Mouse (Mus musculus) intestine, embryonic 16.5 days (tissue): Measurements from ENCODE around the gene Hgd. TPM values are rescaled to one million over a fixed set of nuclear protein-coding genes. Genes with fewer than 3 reads are reported as not detected.

ENCODE experiments used
- ATAC-seq: fragments of 200-750 bp; cut with Nextera tagmentation; 2 replicates; pipeline ENCODE4 v1.8.0; 2017; ENCODE audit warnings: moderate TSS enrichment, moderate library complexity
- H3K27ac ChIP-seq: fragments of 300-500 bp; sonication (generic); 2 replicates; pipeline ENCODE4 v1.5.1; 2014; ENCODE audit warnings: mild to moderate bottlenecking, low read length
- H3K27me3 ChIP-seq: fragments of 300-500 bp; sonication (generic); replicated peaks from 2 replicates; pipeline ENCODE4 v1.6.1; 2014; ENCODE audit warnings: low read length, control low read depth, mixed read lengths; ENCODE audit not compliant: control insufficient read depth, insufficient read depth
- H3K36me3 ChIP-seq: fragments of 300-500 bp; sonication (generic); 2 replicates; pipeline ENCODE4 v1.6.1; 2014; ENCODE audit warnings: low read length, control low read depth; ENCODE audit not compliant: control insufficient read depth, insufficient read depth
- H3K4me1 ChIP-seq: fragments of 300-500 bp; sonication (generic); 2 replicates; pipeline ENCODE4 v1.6.1; 2014; ENCODE audit warnings: low read length, control low read depth, mixed read lengths; ENCODE audit not compliant: control insufficient read depth, insufficient read depth
- H3K4me2 ChIP-seq: fragments of 300-500 bp; sonication (generic); 2 replicates; pipeline ENCODE4 v1.6.1; 2014; ENCODE audit warnings: low read depth, low read length, control low read depth
- H3K4me3 ChIP-seq: fragments of 300-500 bp; sonication (generic); 2 replicates; pipeline ENCODE4 v1.5.1; 2014; ENCODE audit warnings: mild to moderate bottlenecking, low read length
- H3K9ac ChIP-seq: fragments of 300-500 bp; sonication (generic); 2 replicates; pipeline ENCODE4 v1.6.1; 2014; ENCODE audit warnings: low read depth, low read length
- H3K9me3 ChIP-seq: fragments of 300-500 bp; sonication (generic); 2 replicates; pipeline ENCODE4 v1.6.1; 2016; ENCODE audit warnings: low read length, control low read depth; ENCODE audit not compliant: control insufficient read depth
- WGBS: fragments of 180-500 bp; shearing (Covaris S2); extraction: QIAGEN DNeasy Blood & Tissue Kit; methylation state at CpG from one replicate; pipeline ENCODE4 v1.1.7; 2014; 5-methylcytosine and 5-hydroxymethylcytosine counted together
- polyA plus RNA-seq: library from polyadenylated mRNA; unstranded; fragments of >200 nt; fragmentation: Nextera tagmentation; extraction: Ambion mirVana; gene quantifications from 2 replicates; pipeline ENCODE4 v1.2.1, GENCODE M21; 2015

Gene Hgd
- polyA plus RNA-seq, 1 experiment from 2014 or later = 1.2 TPM

GRCm38 (mm10) chr16:37665394-37665935 lies 85.5 kb downstream of the Hgd start:
- H3K27me3 ChIP-seq = no peaks in the 10 kb centered on the region
- H3K27ac ChIP-seq = no peak overlapping the region
- H3K4me3 ChIP-seq = no peak overlapping the region
- H3K4me2 ChIP-seq = no peak overlapping the region
- no peaks in the 10 kb centered on the region for H3K36me3 ChIP-seq
- no peaks in the 10 kb centered on the region for H3K9me3 ChIP-seq
- H3K9ac ChIP-seq = no peak overlapping the region
- no peaks in the 10 kb centered on the region for H3K4me1 ChIP-seq
- 65% methylated on average over 5 of the region's 5 CpGs for WGBS
- no peak for ATAC-seq

GRCm38 (mm10) chr16:37670666-37671283 lies 90.8 kb downstream of the Hgd start:
- no peak overlapping the region for H3K27ac ChIP-seq
- no peaks in the 10 kb centered on the region for H3K36me3 ChIP-seq
- H3K4me1 ChIP-seq = no peaks in the 10 kb centered on the region
- no peak for ATAC-seq
- H3K4me3 ChIP-seq = no peak overlapping the region
- H3K27me3 ChIP-seq = no peaks in the 10 kb centered on the region
- 42% methylated on average over 4 of the region's 4 CpGs for WGBS
- no peak overlapping the region for H3K9ac ChIP-seq
- H3K9me3 ChIP-seq = no peaks in the 10 kb centered on the region
- H3K4me2 ChIP-seq = no peak overlapping the region

- no peaks in the 10 kb centered on the region for H3K9me3 ChIP-seq
- ATAC-seq = no peak
- WGBS = 83% methylated on average over 5 of the region's 5 CpGs
Observed at GRCm38 (mm10) chr16:37675326-37675725, 95.4 kb downstream of the Hgd start.

GRCm38 (mm10) chr16:37676024-37676676 lies 96.2 kb downstream of the Hgd start:
- 58% methylated on average over 17 of the region's 17 CpGs for WGBS
- Histone ChIP-seq H3K27ac (no peak overlapping the region), H3K27me3 (no peaks in the 10 kb centered on the region), H3K4me1 (no peaks in the 10 kb centered on the region), H3K4me2 (no peak overlapping the region), H3K9ac (no peak overlapping the region), H3K36me3 (no peaks in the 10 kb centered on the region), H3K4me3 (no peak overlapping the region), H3K9me3 (no peaks in the 10 kb centered on the region)
- no peak for ATAC-seq

More at GRCm38 (mm10) chr16:37675326-37675725, 95.4 kb downstream of the Hgd start:
- no peaks in the 10 kb centered on the region for H3K27me3 ChIP-seq
- no peak overlapping the region for H3K27ac ChIP-seq
- H3K4me2 ChIP-seq = no peak overlapping the region
- no peaks in the 10 kb centered on the region for H3K36me3 ChIP-seq
- H3K9ac ChIP-seq = no peak overlapping the region
- no peak overlapping the region for H3K4me3 ChIP-seq
- no peaks in the 10 kb centered on the region for H3K4me1 ChIP-seq

- Histone ChIP-seq H3K27ac (no peak overlapping the region), H3K4me1 (no peaks in the 10 kb centered on the region), H3K9me3 (no peaks in the 10 kb centered on the region), H3K36me3 (no peaks in the 10 kb centered on the region), H3K4me3 (no peak overlapping the region), H3K4me2 (no peak overlapping the region), H3K9ac (no peak overlapping the region), H3K27me3 (no peaks in the 10 kb centered on the region)
- ATAC-seq = no peak
- 57% methylated on average over 4 of the region's 4 CpGs for WGBS
Observed at GRCm38 (mm10) chr16:37676677-37677072, 96.7 kb downstream of the Hgd start.

- WGBS = 78% methylated on average over 8 of the region's 8 CpGs
- ATAC-seq = no peak
Observed at GRCm38 (mm10) chr16:37677586-37677985, 97.6 kb downstream of the Hgd start.

GRCm38 (mm10) chr16:37680216-37680615 lies 100.3 kb downstream of the Hgd start:
- no peak for ATAC-seq
- Histone ChIP-seq H3K27ac (no peak overlapping the region), H3K4me3 (no peak overlapping the region), H3K9me3 (no peaks in the 10 kb centered on the region), H3K36me3 (no peaks in the 10 kb centered on the region), H3K27me3 (no peaks in the 10 kb centered on the region), H3K4me1 (peaks cover 5% of the 10 kb centered on the region; the same call in 1 of the 2 replicates), H3K9ac (no peak overlapping the region), H3K4me2 (no peak overlapping the region)
- 80% methylated on average over 2 of the region's 2 CpGs for WGBS

More at GRCm38 (mm10) chr16:37677586-37677985, 97.6 kb downstream of the Hgd start:
- Histone ChIP-seq H3K27me3 (no peaks in the 10 kb centered on the region), H3K36me3 (no peaks in the 10 kb centered on the region), H3K4me1 (no peaks in the 10 kb centered on the region), H3K27ac (no peak overlapping the region), H3K9ac (no peak overlapping the region), H3K4me2 (no peak overlapping the region), H3K4me3 (no peak overlapping the region), H3K9me3 (no peaks in the 10 kb centered on the region)

- Histone ChIP-seq H3K27ac (no peak overlapping the region), H3K9ac (no peak overlapping the region), H3K9me3 (no peaks in the 10 kb centered on the region), H3K27me3 (no peaks in the 10 kb centered on the region), H3K4me3 (no peak overlapping the region), H3K4me1 (peaks cover 5% of the 10 kb centered on the region; the same call in 1 of the 2 replicates), H3K36me3 (no peaks in the 10 kb centered on the region), H3K4me2 (no peak overlapping the region)
- no peak for ATAC-seq
- WGBS = 72% methylated on average over 8 of the region's 8 CpGs
Observed at GRCm38 (mm10) chr16:37680831-37681230, 100.9 kb downstream of the Hgd start.
